Mouse (Mus musculus) heart, embryonic 14.5 days (tissue): ENCODE data around the gene Xrcc4. TPM values are rescaled to one million over a fixed set of nuclear protein-coding genes. Genes with fewer than 3 reads are reported as not detected.

Source experiments
- ATAC-seq: fragments of 200-750 bp; cut with Nextera tagmentation; 2 replicates; pipeline ENCODE4 v1.8.0; 2017; ENCODE audit warnings: low read depth, moderate TSS enrichment; ENCODE audit not compliant: insufficient number of reproducible peaks, insufficient read depth, low FRiP score
- H3K27ac ChIP-seq, 2 experiments: fragments of 200-500 bp in 1 of 2; fragments of 300-500 bp in 1 of 2; sonication (generic) in 1 of 2; replicated peaks in 1 of 2; 2 replicates each; pipeline ENCODE4 v1.5.1; 2012 to 2014; ENCODE audit warnings: low read depth in 2 of 2, low read length in 2 of 2, control low read depth in 1 of 2, mild to moderate bottlenecking in 1 of 2, mixed read lengths in 1 of 2; ENCODE audit not compliant: control insufficient read depth in 1 of 2, insufficient read depth in 1 of 2
- H3K27me3 ChIP-seq: fragments of 300-500 bp; sonication (generic); 2 replicates; pipeline ENCODE4 v1.6.1; 2014; ENCODE audit warnings: mild to moderate bottlenecking, low read length, control low read depth; ENCODE audit not compliant: control insufficient read depth, insufficient read depth
- H3K36me3 ChIP-seq: fragments of 300-500 bp; sonication (generic); 2 replicates; pipeline ENCODE4 v1.6.1; 2014; ENCODE audit warnings: mild to moderate bottlenecking, control low read depth, low read length, mixed read lengths; ENCODE audit not compliant: control insufficient read depth, insufficient read depth
- H3K4me1 ChIP-seq, 2 experiments: fragments of 200-500 bp in 1 of 2; fragments of 300-500 bp in 1 of 2; sonication (generic) in 1 of 2; 2 replicates each; pipeline ENCODE4 v1.6.1; 2012 to 2014; ENCODE audit warnings: low read length in 2 of 2, control low read depth in 1 of 2, mixed read lengths in 1 of 2; ENCODE audit not compliant: control insufficient read depth in 2 of 2, insufficient read depth in 2 of 2
- H3K4me2 ChIP-seq: fragments of 300-500 bp; sonication (generic); 2 replicates; pipeline ENCODE4 v1.6.1; 2014; ENCODE audit warnings: mild to moderate bottlenecking, low read length
- H3K4me3 ChIP-seq, 2 experiments: fragments of 200-500 bp in 1 of 2; fragments of 300-500 bp in 1 of 2; sonication (generic) in 1 of 2; 2 replicates each; pipeline ENCODE4 v1.5.1; 2012 to 2014; ENCODE audit warnings: low read length in 2 of 2, mild to moderate bottlenecking in 2 of 2, control low read depth in 1 of 2, low read depth in 1 of 2, moderate library complexity in 1 of 2; ENCODE audit not compliant: control insufficient read depth in 1 of 2, insufficient read depth in 1 of 2
- H3K9ac ChIP-seq: fragments of 300-500 bp; sonication (generic); 2 replicates; pipeline ENCODE4 v1.6.1; 2014; ENCODE audit warnings: mild to moderate bottlenecking, low read length
- H3K9me3 ChIP-seq: fragments of 300-500 bp; sonication (generic); 2 replicates; pipeline ENCODE4 v1.6.1; 2016; ENCODE audit warnings: low read length, control low read depth; ENCODE audit not compliant: control insufficient read depth
- WGBS: fragments of 180-500 bp; shearing (Covaris S2); extraction: QIAGEN DNeasy Blood & Tissue Kit; methylation state at CpG from one replicate; pipeline ENCODE4 v1.1.7; 2014; 5-methylcytosine and 5-hydroxymethylcytosine counted together
- polyA plus RNA-seq: library from polyadenylated mRNA; unstranded; fragments of >200 nt; fragmentation: Nextera tagmentation; extraction: Ambion mirVana; gene quantifications from 2 replicates; pipeline ENCODE4 v1.2.1, GENCODE M21; 2014

Xrcc4 gene
- polyA plus RNA-seq, 1 experiment from 2014 or later: 22.1 TPM

- ATAC-seq: no peak
- Histone ChIP-seq H3K9ac (no peak overlapping the region; the same call in 1 of the 2 replicates), H3K36me3 (no peaks in the 10 kb centered on the region), H3K27ac (no peak overlapping the region), H3K4me1 (peaks cover 3 to 30% of the 10 kb centered on the region in 2 experiments), H3K4me2 (peak overlapping the region; percentile 91), H3K9me3 (no peaks in the 10 kb centered on the region), H3K27me3 (no peaks in the 10 kb centered on the region), H3K4me3 (peak overlapping the region in 1 of 2 experiments; percentile 77; a peak in 2 of 4 replicates)
- WGBS: 52% methylated on average over 2 of the region's 2 CpGs
Measured at GRCm38 (mm10) chr13:89738275-89738674, 351.1 kb downstream of the Xrcc4 start.

- H3K4me3 ChIP-seq: no peak overlapping the region
- peaks cover 5 to 34% of the 10 kb centered on the region in 2 experiments for H3K4me1 ChIP-seq
- H3K9ac ChIP-seq: 0 out of 2 replicates have a peak overlapping the region, but pooled peaks have one; percentile 6
- H3K36me3 ChIP-seq: 0 out of 2 replicates have a peak, but pooled peaks cover 11% of the 10 kb centered on the region
- H3K27ac ChIP-seq: peak overlapping the region; percentile 7 to 57
- H3K4me2 ChIP-seq: peak overlapping the region; percentile 49
- WGBS: 11% methylated on average over 5 of the region's 5 CpGs
- no peak for ATAC-seq
- H3K9me3 ChIP-seq: no peaks in the 10 kb centered on the region
- H3K27me3 ChIP-seq: no peaks in the 10 kb centered on the region
Measured at GRCm38 (mm10) chr13:89735111-89735510, 354.3 kb downstream of the Xrcc4 start.

GRCm38 (mm10) chr13:89726492-89726891 is 362.9 kb downstream of the Xrcc4 start:
- Histone ChIP-seq H3K27ac (no peak overlapping the region), H3K4me3 (no peak overlapping the region), H3K27me3 (no peaks in the 10 kb centered on the region), H3K4me2 (no peak overlapping the region), H3K4me1 (peaks cover 2 to 9% of the 10 kb centered on the region in 2 experiments; a peak in 2 of 4 replicates), H3K9ac (no peak overlapping the region), H3K9me3 (no peaks in the 10 kb centered on the region), H3K36me3 (peaks cover 46% of the 10 kb centered on the region)
- 78% methylated on average over 2 of the region's 2 CpGs for WGBS
- ATAC-seq: no peak

Other genes starting within 250 kb of the Xrcc4 start
- 41.9 and 49.0 TPM in 2 replicates for gene Tmem167, start 485 bp downstream of the Xrcc4 start, polyA plus RNA-seq